Mouse (Mus musculus) small intestine, adult 2 months (tissue): ENCODE data around the gene Trpm3. TPM values are rescaled to one million over a fixed set of nuclear protein-coding genes. Genes with fewer than 3 reads are reported as not detected.

Source experiments
- H3K27ac ChIP-seq: fragments of 200-500 bp; 2 replicates; pipeline ENCODE4 v1.5.1; 2012; ENCODE audit warnings: low read depth, low read length, control low read depth, inconsistent platforms; ENCODE audit not compliant: insufficient read depth
- H3K27me3 ChIP-seq: fragments of 200-500 bp; 2 replicates; pipeline ENCODE4 v1.6.1; 2012; ENCODE audit warnings: mild to moderate bottlenecking, moderate library complexity, low read length, inconsistent platforms; ENCODE audit not compliant: control insufficient read depth, insufficient read depth
- H3K36me3 ChIP-seq: fragments of 200-500 bp; 2 replicates; pipeline ENCODE4 v1.6.1; 2012; ENCODE audit warnings: mild to moderate bottlenecking, low read length, control low read depth, inconsistent platforms; ENCODE audit not compliant: control insufficient read depth, insufficient read depth
- H3K4me1 ChIP-seq: fragments of 200-500 bp; 2 replicates; pipeline ENCODE4 v1.6.1; 2012; ENCODE audit warnings: low read length, inconsistent platforms, mixed read lengths; ENCODE audit not compliant: control insufficient read depth, insufficient read depth, insufficient read length
- H3K4me3 ChIP-seq: fragments of 200-500 bp; 2 replicates; pipeline ENCODE4 v1.5.1; 2012; ENCODE audit warnings: low read depth, mild to moderate bottlenecking, control low read depth, inconsistent platforms, low read length, moderate library complexity
- CTCF ChIP-seq: fragments of 200-500 bp; IDR thresholded peaks from 2 replicates; pipeline ENCODE4 v1.5.1; 2012; ENCODE audit warnings: low read depth, mild to moderate bottlenecking, control low read depth, inconsistent platforms, low read length, moderate library complexity, mixed read lengths; ENCODE audit not compliant: insufficient replicate concordance, insufficient read length; ENCODE audit errors: extremely low read depth
- POLR2A ChIP-seq: fragments of 200-500 bp; IDR thresholded peaks from 2 replicates; pipeline ENCODE4 v1.6.1; 2012; ENCODE audit warnings: low read depth, mild to moderate bottlenecking, control low read depth, inconsistent platforms, low read length, moderate library complexity
- WGBS: fragments of 180-500 bp; shearing (Covaris S2); methylation state at CpG from one replicate; pipeline ENCODE4 v1.1.7; 2018; 5-methylcytosine and 5-hydroxymethylcytosine counted together
- polyA plus RNA-seq: library from polyadenylated mRNA; depleted of rRNA; stranded (reverse); fragments of >200 nt; gene quantifications from 2 replicates; pipeline ENCODE4 v1.2.3, GENCODE M21; 2012

Trpm3 gene
- polyA plus RNA-seq, 1 experiment = 0.09 TPM

DNA sequence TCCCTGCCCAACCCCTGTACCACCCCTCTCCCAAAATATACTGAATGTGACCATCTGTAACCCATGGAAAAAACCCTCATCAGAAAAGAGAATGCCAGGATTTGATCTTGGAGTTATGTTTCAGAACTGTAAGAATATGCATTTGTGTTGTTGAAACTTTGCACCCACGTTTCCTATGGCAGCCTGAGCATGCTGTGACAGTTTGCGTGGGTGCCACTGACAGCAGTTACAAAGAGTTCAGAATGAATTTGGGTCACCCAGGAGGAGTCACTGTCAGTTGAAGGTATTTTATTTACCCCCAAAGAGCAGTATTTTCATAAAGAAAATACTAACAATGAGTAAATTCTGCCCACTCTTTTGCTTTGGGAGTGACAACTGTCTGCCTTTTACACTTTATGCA is 434.0 kb downstream of the Trpm3 start:
- H3K4me3 ChIP-seq = no peak overlapping the region
- H3K27me3 ChIP-seq = no peaks in the 10 kb centered on the region
- H3K27ac ChIP-seq = no peak overlapping the region
- TF ChIP-seq CTCF (no peak), POLR2A (no peak)
- no peaks in the 10 kb centered on the region for H3K36me3 ChIP-seq
- no peaks in the 10 kb centered on the region for H3K4me1 ChIP-seq
- 78% methylated on average over 2 of the region's 2 CpGs for WGBS

- Histone ChIP-seq H3K36me3 (no peaks in the 10 kb centered on the region), H3K4me3 (no peak overlapping the region), H3K27me3 (no peaks in the 10 kb centered on the region), H3K4me1 (no peaks in the 10 kb centered on the region), H3K27ac (no peak overlapping the region)
- 72% methylated on average over 4 of the region's 4 CpGs for WGBS
- no peak for TF ChIP-seq CTCF
- TF ChIP-seq POLR2A = no peak
Measured at GRCm38 (mm10) chr19:22582120-22582745, 443.4 kb downstream of the Trpm3 start.

- Histone ChIP-seq H3K4me1 (no peaks in the 10 kb centered on the region), H3K36me3 (no peaks in the 10 kb centered on the region), H3K4me3 (no peak overlapping the region), H3K27me3 (no peaks in the 10 kb centered on the region), H3K27ac (no peak overlapping the region)
- WGBS = 75% methylated on average over 3 of the region's 3 CpGs
- TF ChIP-seq CTCF (no peak), POLR2A (no peak)
Measured at GRCm38 (mm10) chr19:22594492-22594891, 455.6 kb downstream of the Trpm3 start.

DNA sequence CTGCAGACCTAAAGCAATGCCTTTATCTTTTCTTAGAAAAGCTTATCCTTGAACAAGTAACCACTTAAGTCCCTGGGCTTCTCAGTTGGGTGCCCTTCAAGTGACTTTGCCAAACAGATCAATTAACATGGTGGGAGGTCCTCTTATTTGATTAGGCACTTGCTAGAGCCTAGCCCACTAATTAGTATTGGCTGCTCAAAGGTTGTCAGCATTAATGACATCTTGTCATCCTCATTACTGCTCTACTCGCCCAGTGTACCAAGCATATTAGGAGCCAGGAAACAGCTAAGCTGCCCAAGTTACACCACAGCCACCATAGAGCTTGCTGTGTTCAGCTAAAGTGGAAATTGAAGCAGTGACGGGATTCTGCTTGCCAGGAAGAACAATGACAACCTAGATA is 456.4 kb downstream of the Trpm3 start:
- TF ChIP-seq CTCF (no peak), POLR2A (no peak)
- Histone ChIP-seq H3K27ac (no peak overlapping the region), H3K27me3 (no peaks in the 10 kb centered on the region), H3K4me3 (no peak overlapping the region), H3K36me3 (no peaks in the 10 kb centered on the region), H3K4me1 (no peaks in the 10 kb centered on the region)
- 61% methylated on average over 2 of the region's 2 CpGs for WGBS

DNA sequence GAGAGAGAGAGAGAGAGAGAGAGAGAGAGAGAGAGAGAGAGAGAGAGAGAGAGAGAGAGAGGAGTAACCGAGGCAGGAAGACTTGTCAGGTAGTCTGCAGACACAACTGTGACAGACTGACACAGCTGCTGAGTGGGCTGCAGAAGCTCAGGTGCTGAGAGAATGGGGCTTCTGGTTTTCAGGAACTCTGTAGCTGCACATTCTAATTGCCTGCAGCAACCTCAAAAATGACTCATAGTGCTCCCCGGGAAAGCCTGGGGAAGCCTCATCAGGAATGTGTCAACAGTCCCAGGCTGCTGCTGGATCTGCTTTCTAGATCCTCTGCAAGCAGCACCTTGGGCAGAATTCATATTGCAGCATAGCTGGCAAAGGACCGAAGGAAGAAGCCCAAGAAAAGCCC is 457.9 kb downstream of the Trpm3 start:
- H3K4me1 ChIP-seq = no peaks in the 10 kb centered on the region
- WGBS = 27% methylated on average over 3 of the region's 3 CpGs
- H3K27ac ChIP-seq = no peak overlapping the region
- H3K36me3 ChIP-seq = no peaks in the 10 kb centered on the region
- no peak overlapping the region for H3K4me3 ChIP-seq
- TF ChIP-seq POLR2A (no peak), CTCF (no peak)
- no peaks in the 10 kb centered on the region for H3K27me3 ChIP-seq

DNA sequence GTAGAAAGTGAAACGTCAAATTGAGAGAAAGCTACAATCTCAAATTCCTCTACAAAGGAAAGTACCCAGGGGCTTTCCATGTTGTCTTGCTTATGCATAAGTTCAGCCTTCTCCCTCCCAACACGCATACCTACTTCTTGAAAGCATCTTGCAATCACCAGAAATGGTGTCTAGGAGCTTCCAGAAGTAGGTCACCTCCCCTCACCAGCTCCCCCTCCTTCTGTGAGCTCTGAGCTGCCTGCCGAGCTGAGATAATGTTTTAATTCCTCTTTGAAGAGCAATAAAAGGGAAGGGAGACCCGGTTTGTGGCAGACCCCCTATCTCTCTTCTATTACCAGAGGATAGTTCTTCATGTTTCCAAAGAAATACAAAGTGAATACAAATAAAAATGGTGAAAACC is 465.5 kb downstream of the Trpm3 start:
- no peaks in the 10 kb centered on the region for H3K27me3 ChIP-seq
- no peaks in the 10 kb centered on the region for H3K36me3 ChIP-seq
- WGBS = 16% methylated on average over 4 of the region's 4 CpGs
- no peaks in the 10 kb centered on the region for H3K4me1 ChIP-seq
- no peak for TF ChIP-seq POLR2A
- no peak for TF ChIP-seq CTCF
- no peak overlapping the region for H3K4me3 ChIP-seq
- no peak overlapping the region for H3K27ac ChIP-seq

DNA sequence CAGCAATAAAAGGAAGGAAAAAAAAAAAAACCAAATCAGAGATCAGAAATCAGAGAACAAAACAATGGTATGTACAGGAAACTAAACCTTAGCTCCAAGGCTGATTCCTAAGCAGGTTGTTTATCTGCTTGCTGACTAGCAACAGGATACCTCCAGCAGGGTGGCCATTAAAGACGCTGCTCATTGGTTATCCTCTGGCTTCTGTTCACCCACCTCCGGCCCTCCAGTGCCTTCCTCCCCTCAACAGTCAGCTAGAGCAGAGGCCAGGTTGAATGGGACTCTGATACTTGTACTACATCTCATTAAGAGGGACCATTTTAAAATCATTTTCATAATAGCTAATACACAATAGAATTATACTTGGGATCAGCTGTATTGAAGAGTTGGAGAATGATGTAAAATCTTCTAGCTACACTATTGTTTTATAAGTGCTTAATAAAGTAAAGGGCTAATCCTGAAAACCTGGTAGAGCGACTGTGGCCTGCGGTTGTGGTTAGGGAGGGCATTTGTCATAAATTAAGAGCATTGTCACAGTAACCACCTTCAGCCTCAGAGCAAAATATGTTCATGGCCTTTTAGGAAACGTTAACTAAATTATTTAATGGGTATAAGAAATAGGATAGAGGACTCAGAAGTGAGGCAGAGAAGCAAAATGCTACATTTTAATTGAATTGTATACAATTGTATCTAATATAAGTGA is 469.3 kb downstream of the Trpm3 start:
- Histone ChIP-seq H3K36me3 (no peaks in the 10 kb centered on the region), H3K4me3 (no peak overlapping the region), H3K27ac (no peak overlapping the region), H3K4me1 (no peaks in the 10 kb centered on the region), H3K27me3 (no peaks in the 10 kb centered on the region)
- TF ChIP-seq CTCF (no peak), POLR2A (no peak)
- WGBS = 68% methylated on average over 5 of the region's 5 CpGs
